Mouse (Mus musculus) ES-Bruce4 (cell line): ENCODE data around the gene Bloc1s3.

Experiments used
- CTCF ChIP-seq: IDR thresholded peaks from one replicate; pipeline ENCODE4 v1.8.1; 2011; ENCODE audit warnings: low read depth, low read length
- EP300 ChIP-seq: IDR thresholded peaks from 2 replicates; pipeline ENCODE4 v1.6.1; 2011; ENCODE audit warnings: low read depth, low read length; ENCODE audit not compliant: insufficient read depth
- POLR2A ChIP-seq: IDR thresholded peaks from one replicate; pipeline ENCODE4 v1.8.1; 2011; ENCODE audit warnings: low read length; ENCODE audit not compliant: insufficient read depth

DNA sequence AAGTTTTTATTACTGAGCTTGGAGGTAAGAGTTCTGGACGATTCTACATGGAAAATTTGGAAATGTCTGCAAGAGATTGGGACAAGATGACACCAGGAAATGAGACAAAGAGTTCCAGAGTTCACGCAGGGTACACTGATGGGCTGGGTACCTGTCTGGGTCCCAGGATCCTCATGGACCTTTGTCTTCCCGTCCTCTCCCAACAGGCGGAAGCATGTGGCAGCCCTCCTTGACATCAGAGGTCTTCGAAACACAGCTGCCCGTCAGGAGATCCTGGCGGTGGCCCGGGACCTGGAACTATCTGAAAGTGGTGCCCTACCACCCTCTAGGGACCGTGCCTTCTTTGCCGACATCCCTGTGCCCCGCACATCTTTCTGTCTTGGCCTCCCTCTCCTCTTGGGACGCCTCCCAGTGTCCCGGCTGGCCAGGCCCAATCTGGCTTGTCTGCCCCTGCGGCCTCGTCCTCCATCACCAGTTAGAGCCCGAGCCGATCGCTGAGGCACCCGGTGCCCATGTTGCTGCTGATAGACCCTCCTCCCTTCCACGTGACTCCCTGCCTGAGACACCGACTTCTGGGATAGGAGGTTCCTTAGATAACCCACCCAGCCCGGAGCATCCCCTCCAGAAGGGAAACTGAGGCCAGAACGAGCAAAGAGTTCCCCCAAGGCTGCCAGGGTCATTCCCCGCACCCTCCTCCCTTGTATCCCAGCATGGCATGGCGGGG, 13.3 kb downstream of the Bloc1s3 start:
- TF ChIP-seq POLR2A (no peak), CTCF (no peak), EP300 (no peak)
